Comparison of ENCODE assay signal across 9 mouse cellular contexts in the genomic region with DNA sequence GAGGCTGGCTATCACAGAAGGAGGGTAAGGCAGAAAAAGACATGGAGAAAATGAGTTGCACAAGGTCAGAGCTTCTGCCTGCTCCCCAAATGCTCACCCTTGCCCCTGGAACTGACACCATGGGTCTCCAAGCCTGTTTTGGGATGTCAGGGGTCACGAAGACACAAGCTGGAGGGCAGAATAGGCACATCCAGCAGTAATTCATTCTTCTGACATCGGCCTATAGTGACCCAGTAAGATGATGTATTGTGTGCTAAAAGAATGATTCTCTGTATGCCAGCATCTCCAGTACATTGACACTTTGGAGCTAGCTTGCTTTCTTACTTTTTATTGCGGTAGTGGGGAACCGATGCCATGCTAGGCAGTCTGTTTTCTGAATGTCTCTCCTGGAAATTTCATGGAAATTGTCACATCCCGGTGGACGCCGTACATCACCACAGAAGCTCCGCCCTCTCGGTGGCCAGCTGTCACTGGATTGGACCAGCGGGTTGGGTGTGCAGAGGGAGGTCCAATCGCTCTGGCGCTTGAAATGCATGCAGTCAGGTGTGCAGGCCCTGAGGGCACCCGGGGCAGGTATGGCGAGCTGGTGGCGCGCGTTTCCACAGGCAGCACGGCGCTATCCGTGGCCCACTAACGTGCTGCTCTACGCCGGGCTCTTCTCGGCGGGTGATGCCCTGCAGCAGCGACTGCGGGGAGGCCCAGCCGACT. TPM values are rescaled to one million over a fixed set of nuclear protein-coding genes. Genes with fewer than 3 reads are reported as not detected.
A peak's percentile ranks its signal among the peaks of the same experiment; 100 is the strongest.
DNase-seq lines count a peak whose midpoint lies in the region; ATAC-seq lines count a peak whose summit lies in the region.
"Had no signal": no experiment of that assay in that cellular context is flagged by ENCODE, and none has a peak within 500 bp of the region (broad histone marks: within the 10 kb centered on the region; RNA-seq: fewer than 3 reads in every experiment).

No protein-coding gene starts in this region.

- DNase-seq in adrenal gland, adult (ENCODE audit: inconsistent age in 2 of 2, low spot score in 1 of 2): peak; percentile 76 to 87
- peak; percentile 91 to 92 for DNase-seq in cerebellum, postnatal 14 days
- peak; percentile 74 to 79 for DNase-seq in frontal cortex, postnatal 10 days (ENCODE audit: low spot score in 2 of 2)
- DNase-seq in intestine, embryonic 14.5 days (ENCODE audit: low spot score): peak; percentile 73
- peak; percentile 80 to 87 for DNase-seq in left cerebral cortex, adult 18-20 months (ENCODE audit: low spot score in 2 of 2)
- DNase-seq in lung, postnatal 10 days: peak; percentile 75
- DNase-seq in right cerebral cortex, adult 2 months (ENCODE audit: low spot score in 2 of 2): peak; percentile 88
- DNase-seq in thymus, postnatal 4 days: no peak

- peak overlapping the region; percentile 60 for H3K4me3 ChIP-seq in intestine, embryonic 14.5 days (ENCODE audit: low read depth, low read length)

- H3K27me3 ChIP-seq in intestine, embryonic 14.5 days (replicated peaks; ENCODE audit: control insufficient read depth, insufficient read depth, low read length): peaks cover 10% of the 10 kb centered on the region; the same call in 1 of the 2 replicates
- H3K27me3 ChIP-seq: Patski had no signal

- peaks cover 2% of the 10 kb centered on the region; the same call in 1 of the 2 replicates for H3K4me1 ChIP-seq in intestine, embryonic 14.5 days (replicated peaks; ENCODE audit: control insufficient read depth, insufficient read depth, low read length)

- no peaks in the 10 kb centered on the region for H3K9me3 ChIP-seq in intestine, embryonic 14.5 days (ENCODE audit: control insufficient read depth, low read length)

- 6% methylated on average over 28 of the region's 28 CpGs for WGBS in intestine, embryonic 14.5 days

- ATAC-seq in intestine, embryonic 14.5 days (replicated peaks; ENCODE audit: low FRiP score, low TSS enrichment, low read depth): peak; percentile 98
- ATAC-seq: Patski had no signal

- no peak overlapping the region for H3K27ac ChIP-seq in intestine, embryonic 14.5 days (ENCODE audit: low read depth)

- peak overlapping the region; percentile 55 for H3K9ac ChIP-seq in intestine, embryonic 14.5 days (ENCODE audit: low read length)

- peak overlapping the region; percentile 99 for H3K4me2 ChIP-seq in intestine, embryonic 14.5 days (ENCODE audit: low read length)

- H3K36me3 ChIP-seq in intestine, embryonic 14.5 days (ENCODE audit: control insufficient read depth, insufficient read depth, low read length): no peaks in the 10 kb centered on the region

RNA-seq across cellular contexts. Expression of gene Mpv17l, which starts 37.3 kb away (rescaled TPM):
- polyA plus RNA-seq in intestine, embryonic 14.5 days (2014; fragmentation: Nextera tagmentation; extraction: Ambion mirVana): 8.1 and 8.3 TPM in 2 replicates
- 10 to 100 TPM; 69.7 to 75.5 TPM for total RNA-seq in left cerebral cortex, adult 18-20 months (2021)

RNA-seq across cellular contexts. Expression of gene Pdxdc1, which starts 37.4 kb away (rescaled TPM):
- polyA plus RNA-seq in intestine, embryonic 14.5 days (2014; fragmentation: Nextera tagmentation; extraction: Ambion mirVana): 92.9 and 99.7 TPM in 2 replicates
- total RNA-seq in left cerebral cortex, adult 18-20 months (2021): 10 to 100 TPM; 62.0 to 82.6 TPM

RNA-seq across cellular contexts. Expression of gene 2900011O08Rik, which starts 46.1 kb away (rescaled TPM):
- 2.9 and 3.2 TPM in 2 replicates for polyA plus RNA-seq in intestine, embryonic 14.5 days (2014; fragmentation: Nextera tagmentation; extraction: Ambion mirVana)
- total RNA-seq in left cerebral cortex, adult 18-20 months (2021): 100 to 1,000 TPM; 287 to 294 TPM

RNA-seq across cellular contexts. Expression of gene Ifitm7, which starts 46.4 kb away (rescaled TPM):
- 0.09 TPM in 1 of 2 replicates, not detected in the other for polyA plus RNA-seq in intestine, embryonic 14.5 days (2014; fragmentation: Nextera tagmentation; extraction: Ambion mirVana)
- 1 to 10 TPM in 1 of 2 experiments, under 1 TPM in 1; 0.77 to 1.4 TPM for total RNA-seq in left cerebral cortex, adult 18-20 months (2021)
